Mouse (Mus musculus): ENCODE data around the gene Calm4.

- TF ChIP-seq CTCF (IDR thresholded peaks at IDR 0.05; ENCODE audit: borderline replicate concordance, insufficient read depth, low read depth, low read length): no peak
- TF ChIP-seq POLR2A (IDR thresholded peaks at IDR 0.05; ENCODE audit: borderline replicate concordance, insufficient read depth, low read length): no peak
Observed at GRCm38 (mm10) chr13:3818012-3818739, 19.4 kb upstream of the Calm4 start.
